Mouse (Mus musculus) liver, adult 2 months (tissue): ENCODE results near the gene Nxph4. TPM values are rescaled to one million over a fixed set of nuclear protein-coding genes. Genes with fewer than 3 reads are reported as not detected.

Experiments
- DNase-seq: peaks from one replicate; pipeline ENCODE4 v3.0.0-alpha.2; 2011; ENCODE audit warnings: low read depth, low spot score; ENCODE audit errors: extremely low read depth
- H3K27ac ChIP-seq: fragments of 200-500 bp; replicated peaks from 2 replicates; pipeline ENCODE4 v1.5.1; 2012; ENCODE audit warnings: low read depth, mild to moderate bottlenecking, control low read depth, inconsistent platforms, low read length; ENCODE audit not compliant: insufficient read depth
- H3K27me3 ChIP-seq: fragments of 200-500 bp; 2 replicates; pipeline ENCODE4 v1.6.1; 2012; ENCODE audit warnings: mild to moderate bottlenecking, moderate library complexity, low read length, inconsistent platforms; ENCODE audit not compliant: control insufficient read depth, insufficient read depth
- H3K36me3 ChIP-seq: fragments of 200-500 bp; 2 replicates; pipeline ENCODE4 v1.6.1; 2012; ENCODE audit warnings: low read length, inconsistent platforms; ENCODE audit not compliant: control insufficient read depth, insufficient read depth
- H3K4me1 ChIP-seq: fragments of 200-500 bp; 2 replicates; pipeline ENCODE4 v1.6.1; 2011; ENCODE audit warnings: low read length; ENCODE audit not compliant: control insufficient read depth, insufficient read depth
- H3K4me3 ChIP-seq: fragments of 200-500 bp; 2 replicates; pipeline ENCODE4 v1.5.1; 2011; ENCODE audit warnings: low read depth, mild to moderate bottlenecking, control low read depth, low read length, moderate library complexity; ENCODE audit not compliant: insufficient read depth
- H3K79me2 ChIP-seq: fragments of 200-500 bp; 2 replicates; pipeline ENCODE4 v1.6.1; 2012; ENCODE audit warnings: inconsistent platforms, mild to moderate bottlenecking, low read length, moderate library complexity; ENCODE audit not compliant: control insufficient read depth, insufficient read depth
- H3K9ac ChIP-seq: fragments of 200-500 bp; 2 replicates; pipeline ENCODE4 v1.6.1; 2012; ENCODE audit warnings: low read depth, mild to moderate bottlenecking, control low read depth, inconsistent platforms, low read length
- CTCF ChIP-seq: fragments of 200-500 bp; IDR thresholded peaks from 2 replicates; pipeline ENCODE4 v1.5.1; 2011; ENCODE audit warnings: low read depth, low read length, control low read depth
- POLR2A ChIP-seq: fragments of 200-500 bp; IDR thresholded peaks from 2 replicates; pipeline ENCODE4 v1.6.1; 2011; ENCODE audit warnings: low read length, control low read depth; ENCODE audit not compliant: insufficient read depth; ENCODE audit errors: extremely low read depth
- WGBS: fragments of 180-500 bp; shearing (Covaris S2); methylation state at CpG from one replicate; pipeline ENCODE4 v1.1.7; 2018; 5-methylcytosine and 5-hydroxymethylcytosine counted together
- polyA plus RNA-seq: library from polyadenylated mRNA; depleted of rRNA; stranded (reverse); fragments of >200 nt; gene quantifications from 2 replicates; pipeline ENCODE4 v1.2.3, GENCODE M21; 2012
- total RNA-seq: library from RNA; depleted of rRNA; stranded (reverse); fragments of >200 nt; gene quantifications from 2 replicates; pipeline ENCODE4 v1.2.3, GENCODE M21; 2014

Gene Nxph4
- total and polyA plus RNA-seq, 2 experiments: not detected

- no peaks in the 10 kb centered on the region; the same call in 1 of the 2 replicates for H3K27me3 ChIP-seq
- H3K9ac ChIP-seq: peak overlapping the region; percentile 67
- TF ChIP-seq POLR2A: no peak
- no peak for TF ChIP-seq CTCF
- peak overlapping the region; percentile 80 for H3K27ac ChIP-seq
- peaks cover 6% of the 10 kb centered on the region; the same call in 1 of the 2 replicates for H3K79me2 ChIP-seq
- DNase-seq: peak; percentile 74
- WGBS: 23% methylated on average over 30 of the region's 30 CpGs
- peak overlapping the region; percentile 36 for H3K4me3 ChIP-seq
- peaks cover 11% of the 10 kb centered on the region; the same call in 1 of the 2 replicates for H3K36me3 ChIP-seq
- H3K4me1 ChIP-seq: peaks cover 23% of the 10 kb centered on the region
These were observed 17.6 kb downstream of the Nxph4 start for GRCm38 (mm10) chr10:127516576-127517260.

GRCm38 (mm10) chr10:127515983-127516459 is 18.3 kb downstream of the Nxph4 start:
- no peak for TF ChIP-seq POLR2A
- no peak for TF ChIP-seq CTCF
- peak overlapping the region; percentile 67 for H3K9ac ChIP-seq
- peaks cover 23% of the 10 kb centered on the region for H3K4me1 ChIP-seq
- no peaks in the 10 kb centered on the region; the same call in 1 of the 2 replicates for H3K27me3 ChIP-seq
- DNase-seq: peak; percentile 83
- peak overlapping the region; percentile 80 for H3K27ac ChIP-seq
- peaks cover 11% of the 10 kb centered on the region; the same call in 1 of the 2 replicates for H3K36me3 ChIP-seq
- peak overlapping the region; percentile 36; the same call in 1 of the 2 replicates for H3K4me3 ChIP-seq
- 18% methylated on average over 8 of the region's 8 CpGs for WGBS
- peaks cover 6% of the 10 kb centered on the region; the same call in 1 of the 2 replicates for H3K79me2 ChIP-seq

- TF ChIP-seq CTCF: no peak
- TF ChIP-seq POLR2A: no peak
- H3K27ac ChIP-seq: no peak overlapping the region
- DNase-seq: no peak
- peaks cover 1% of the 10 kb centered on the region; the same call in 1 of the 2 replicates for H3K27me3 ChIP-seq
- peaks cover 11% of the 10 kb centered on the region; the same call in 1 of the 2 replicates for H3K36me3 ChIP-seq
- H3K79me2 ChIP-seq: peaks cover 6% of the 10 kb centered on the region; the same call in 1 of the 2 replicates
- H3K4me1 ChIP-seq: peaks cover 23% of the 10 kb centered on the region
- no peak overlapping the region for H3K9ac ChIP-seq
- no peak overlapping the region for H3K4me3 ChIP-seq
- WGBS: 62% methylated on average over 9 of the region's 9 CpGs
These were observed 18.9 kb downstream of the Nxph4 start for GRCm38 (mm10) chr10:127515271-127515982.

- H3K79me2 ChIP-seq: no peaks in the 10 kb centered on the region
- TF ChIP-seq POLR2A (no peak), CTCF (no peak)
- WGBS: 46% methylated on average over 6 of the region's 6 CpGs
- H3K27ac ChIP-seq: no peak within 1 kb of the TSS
- H3K9ac ChIP-seq: no peak within 1 kb of the TSS
- no peak within 1 kb of the TSS for H3K4me3 ChIP-seq
- no peak for DNase-seq
- H3K36me3 ChIP-seq: peaks cover 11% of the 10 kb centered on the region; the same call in 1 of the 2 replicates
- H3K27me3 ChIP-seq: peaks cover 2% of the 10 kb centered on the region; the same call in 1 of the 2 replicates
- peaks cover 17% of the 10 kb centered on the region for H3K4me1 ChIP-seq
These were observed 19.6 kb downstream of the Nxph4 start, which contains the start of gene Ndufa4l2 for GRCm38 (mm10) chr10:127514764-127515163. TSS of gene Ndufa4l2 (plus strand) at chr10:127514967.

- Histone ChIP-seq H3K9ac (no peak overlapping the region), H3K4me1 (peaks cover 18% of the 10 kb centered on the region), H3K27me3 (peaks cover 2% of the 10 kb centered on the region; the same call in 1 of the 2 replicates), H3K27ac (no peak overlapping the region), H3K36me3 (peaks cover 9% of the 10 kb centered on the region; the same call in 1 of the 2 replicates), H3K4me3 (no peak overlapping the region), H3K79me2 (no peaks in the 10 kb centered on the region)
- no peak for DNase-seq
- 49% methylated on average over 13 of the region's 13 CpGs for WGBS
- no peak for TF ChIP-seq CTCF
- no peak for TF ChIP-seq POLR2A
These were observed 20.2 kb downstream of the Nxph4 start for GRCm38 (mm10) chr10:127514111-127514698.
